Mouse (Mus musculus) urinary bladder, postnatal 25 days (tissue): ENCODE data around the gene Ttl.

ENCODE experiments used
- DNase-seq: peaks from one replicate; pipeline ENCODE4 v3.0.0; 2022; ENCODE audit warnings: low spot score

Gene Ttl

DNA sequence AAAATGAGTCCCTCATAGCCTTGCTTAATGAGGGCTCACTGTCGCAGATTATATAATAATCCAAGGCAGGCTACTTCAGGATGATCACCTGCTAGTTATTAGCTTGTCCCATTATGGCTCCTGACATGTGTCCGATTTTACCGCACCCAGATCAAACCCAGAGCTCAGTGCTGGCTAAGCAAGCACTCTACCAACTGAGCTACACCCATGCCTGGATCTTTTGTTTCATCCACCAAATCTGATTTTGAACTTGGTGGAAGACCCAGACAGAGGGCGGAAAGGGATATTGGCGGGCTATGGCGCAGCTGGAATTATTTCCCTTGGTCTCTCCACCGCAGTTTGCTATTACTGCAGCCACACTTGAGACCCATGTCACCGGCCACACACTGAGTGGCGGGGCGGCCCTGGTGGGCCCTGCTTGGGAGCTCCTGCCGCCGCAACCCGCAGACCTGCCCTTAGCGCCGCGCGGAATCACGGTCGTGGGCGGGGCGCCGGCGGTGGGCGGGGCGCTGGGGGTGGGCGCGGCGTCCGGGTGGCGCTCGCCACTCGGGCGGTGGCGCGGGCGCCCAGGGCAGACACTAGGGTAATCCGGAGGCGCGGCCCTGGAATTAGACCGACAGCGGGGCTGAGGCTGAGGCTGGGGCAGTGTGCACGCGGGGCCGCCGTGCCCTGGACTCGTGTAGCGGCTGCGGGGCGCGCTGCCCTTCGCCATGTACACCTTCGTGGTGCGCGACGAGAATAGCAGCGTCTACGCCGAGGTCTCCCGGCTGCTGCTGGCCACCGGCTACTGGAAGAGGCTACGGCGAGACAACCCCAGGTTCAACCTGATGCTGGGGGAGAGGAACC, at the start of gene Ttl:
Gene Ttl (plus strand): TSS at position 506 of the 846 bp plus-strand sequence.
- DNase-seq = peak; percentile 77

DNA sequence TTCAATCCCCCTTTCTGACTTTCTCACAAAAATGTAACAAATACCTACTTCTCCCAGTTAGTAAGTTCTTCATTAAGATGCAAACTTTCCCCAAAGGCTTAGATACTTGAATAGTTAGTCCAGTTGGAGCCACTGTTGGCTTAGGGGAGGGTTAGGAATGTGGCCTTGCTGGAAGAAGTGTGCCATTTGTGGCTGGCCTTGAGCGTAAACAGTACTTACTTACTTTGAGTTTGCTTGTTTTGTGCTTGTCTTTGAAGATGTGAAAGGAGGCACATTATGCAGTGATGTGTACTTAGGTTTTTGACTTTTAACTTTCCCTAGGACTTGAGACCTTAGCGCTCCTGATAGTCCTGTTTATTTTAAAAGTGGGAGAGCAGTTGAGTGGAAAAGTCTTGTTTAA, 45.6 kb upstream of the Ttl start:
- no peak for DNase-seq

DNA sequence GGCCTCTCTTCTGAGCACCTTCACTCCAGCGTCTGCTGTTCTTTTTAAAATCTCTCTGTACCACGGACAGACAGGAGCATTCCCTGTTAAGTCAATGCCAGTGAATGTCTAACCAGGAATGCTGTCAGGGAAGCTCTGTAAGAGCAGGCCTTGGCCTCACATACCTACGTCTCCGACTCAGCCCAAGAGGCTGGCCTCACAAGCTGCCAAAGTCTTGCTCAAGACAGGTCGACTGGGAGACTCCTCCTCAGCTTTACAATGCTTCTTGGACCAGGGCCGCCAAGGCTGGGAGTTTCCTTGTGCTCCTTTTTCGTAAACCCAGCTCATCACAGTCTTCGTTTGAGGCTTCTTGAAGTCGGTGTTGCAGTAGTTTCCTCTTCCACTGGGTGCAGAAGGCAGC, 40.9 kb upstream of the Ttl start:
- peak; percentile 8 for DNase-seq

DNA sequence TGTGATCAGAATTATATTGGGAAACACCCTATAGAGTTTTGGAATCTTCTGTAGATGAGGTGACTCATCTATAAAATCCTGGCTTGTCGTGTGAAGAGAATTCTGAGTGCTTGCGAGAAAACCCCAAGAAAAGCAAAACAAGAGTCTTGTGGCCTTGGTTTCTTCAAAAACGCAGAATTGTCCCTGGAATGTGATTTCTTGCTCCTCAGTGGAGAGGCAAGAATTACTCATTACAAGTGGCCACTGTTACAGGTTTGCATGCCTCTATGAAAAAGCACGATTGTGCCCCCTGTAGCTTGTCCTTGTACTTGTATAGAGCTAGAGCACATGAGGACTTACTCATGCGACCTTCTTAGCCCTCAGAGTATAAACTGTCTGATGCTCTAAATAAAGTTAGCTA, 30.4 kb upstream of the Ttl start:
- no peak for DNase-seq

DNA sequence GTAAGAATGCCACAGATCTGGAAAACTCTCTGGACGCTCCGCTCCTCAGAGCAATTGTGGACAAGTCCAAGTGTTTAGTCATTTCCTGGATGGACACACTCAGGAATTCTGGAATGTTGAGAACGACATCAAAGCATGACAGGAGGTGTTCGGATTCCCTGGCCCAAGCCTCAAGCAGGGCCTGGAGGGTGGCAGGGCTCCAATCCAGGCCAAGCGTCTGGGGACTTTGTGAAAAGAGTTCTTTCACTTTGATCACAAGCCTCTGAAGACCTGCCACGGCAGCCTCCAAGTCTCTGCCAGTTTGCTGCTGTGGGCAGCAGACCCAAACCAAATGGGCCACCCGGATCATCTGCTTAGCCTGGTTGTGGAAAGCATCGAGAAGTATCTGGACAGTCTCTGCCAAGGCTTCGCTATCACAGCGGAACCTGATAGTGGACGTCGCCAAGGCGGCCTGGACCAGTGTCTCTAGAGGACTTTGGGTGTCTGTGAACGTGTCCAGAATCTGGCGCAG, 27.3 kb upstream of the Ttl start:
- no peak for DNase-seq

DNA sequence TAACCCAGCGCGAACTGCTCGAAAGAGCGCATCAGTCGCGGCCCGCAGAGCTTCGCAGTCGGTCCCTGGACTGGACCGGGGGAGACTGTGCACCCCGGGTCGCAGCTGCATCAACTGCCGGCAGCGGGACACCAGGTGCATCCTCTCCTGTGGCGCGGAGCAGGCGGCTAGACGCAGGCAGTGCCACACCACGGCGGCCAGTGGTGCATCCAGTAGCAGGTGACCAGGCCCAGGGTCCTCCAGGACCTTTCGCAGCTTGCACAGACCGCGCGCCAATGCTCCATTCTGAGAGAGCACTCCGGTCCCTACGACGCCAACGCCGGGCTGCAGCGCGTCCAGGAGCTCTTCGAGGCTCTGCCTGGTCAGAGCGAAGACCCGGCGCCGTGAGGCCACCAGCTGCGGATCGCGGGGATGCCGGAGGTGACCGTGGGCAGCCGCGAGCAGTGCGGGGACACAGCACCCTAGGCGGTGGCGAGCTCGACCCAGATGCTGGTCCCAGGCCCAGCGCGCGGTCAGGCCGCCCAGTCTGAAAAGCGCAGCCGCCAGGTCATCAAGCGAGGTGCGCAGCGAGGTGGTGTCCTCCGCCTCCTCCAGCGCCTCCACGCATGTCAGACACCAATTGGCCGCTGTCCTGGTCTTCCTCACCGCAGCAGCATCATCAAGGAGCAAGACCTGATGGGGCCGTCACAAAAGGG, 26.7 kb upstream of the Ttl start:
- peak; percentile 10 for DNase-seq

DNA sequence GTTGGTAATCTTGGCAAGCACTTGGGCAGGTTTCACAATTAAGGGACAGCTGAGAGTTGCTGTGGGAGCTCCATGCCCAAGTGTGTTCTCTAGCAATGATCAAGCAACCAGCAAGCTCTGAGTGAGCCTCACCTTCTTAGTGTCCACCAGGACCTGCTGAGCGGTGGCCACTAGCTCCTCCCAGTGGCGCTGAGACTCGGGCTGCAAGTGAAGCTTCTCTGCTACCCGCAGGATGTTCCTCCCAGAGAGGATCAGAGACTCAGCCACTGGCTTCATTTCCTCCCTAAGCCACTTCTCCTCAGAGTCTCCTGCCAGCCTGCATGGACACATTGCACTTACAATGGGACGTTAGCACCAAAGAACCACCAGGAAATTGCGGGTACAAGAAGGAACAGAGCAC, 25.2 kb upstream of the Ttl start:
- DNase-seq = no peak

DNA sequence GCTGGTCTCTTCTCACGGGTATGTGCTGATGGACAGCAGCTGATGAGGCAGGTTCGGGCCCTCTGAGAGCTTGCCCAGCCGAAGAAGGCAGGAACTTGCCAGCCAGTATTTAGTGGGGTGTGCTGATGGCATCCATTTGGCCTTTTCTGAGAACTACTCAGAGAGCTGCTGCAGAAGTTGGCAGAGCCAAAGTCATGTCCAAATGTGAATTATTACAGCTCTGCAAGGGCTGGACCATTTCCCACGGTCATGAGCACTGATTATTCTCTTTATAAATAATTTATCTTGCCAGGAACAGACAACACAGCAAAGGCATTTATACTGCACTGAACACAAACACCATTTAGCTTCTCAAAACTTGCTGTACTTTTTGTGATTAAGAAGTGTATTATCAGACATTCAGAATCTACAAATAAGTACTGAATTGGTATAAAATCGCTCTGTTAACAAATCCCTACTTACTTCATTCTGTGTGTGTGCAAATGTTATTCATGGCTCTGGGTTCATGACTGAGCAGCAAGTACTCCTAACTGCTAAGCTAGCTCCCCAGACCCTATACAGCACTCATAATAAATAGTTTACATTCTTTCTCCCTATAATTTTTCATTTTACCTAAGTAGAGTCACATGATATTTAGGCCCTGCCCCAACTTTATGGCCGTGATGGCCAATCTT, 19.4 kb upstream of the Ttl start:
- no peak for DNase-seq

DNA sequence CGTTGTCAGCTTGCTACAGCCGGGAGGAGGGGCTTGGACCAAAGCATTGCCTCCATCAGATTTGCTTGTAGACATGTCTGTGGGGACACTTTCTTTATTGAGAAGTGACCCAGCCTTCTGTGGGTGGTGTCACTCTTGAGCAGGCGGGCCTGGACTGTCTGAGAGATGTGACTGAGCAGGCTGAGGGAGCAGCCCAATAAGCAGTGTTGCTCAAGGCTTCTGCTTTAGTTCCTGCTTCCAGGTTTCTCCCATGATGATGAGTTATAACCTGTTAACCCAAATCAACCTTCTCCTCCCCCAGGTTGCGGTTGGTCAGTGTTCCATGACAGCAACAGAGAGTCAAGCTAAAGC, 18.9 kb upstream of the Ttl start:
- DNase-seq = no peak

DNA sequence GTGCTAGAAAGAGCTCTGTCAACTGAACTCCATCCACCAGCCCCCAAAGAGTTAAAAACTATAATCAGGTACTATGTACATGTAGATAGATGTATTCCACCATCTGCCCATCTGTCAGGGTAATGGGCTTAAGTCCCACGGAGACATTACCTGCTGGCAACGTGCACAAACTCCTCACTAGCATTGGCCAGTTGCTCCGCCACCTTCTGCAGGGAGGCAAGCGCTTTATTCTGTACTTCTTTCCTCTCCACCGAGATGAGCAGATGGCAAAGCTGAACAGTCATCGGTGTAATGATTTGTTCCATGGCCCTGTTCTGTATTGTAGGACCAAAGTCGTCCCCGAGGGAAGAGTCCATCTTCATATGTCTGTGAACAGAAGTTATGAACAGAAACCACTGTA, 17.9 kb upstream of the Ttl start, which contains the start of gene Vinac1:
Gene Vinac1 (minus strand): TSS at position 362 of the 400 bp plus-strand sequence.
- no peak for DNase-seq

DNA sequence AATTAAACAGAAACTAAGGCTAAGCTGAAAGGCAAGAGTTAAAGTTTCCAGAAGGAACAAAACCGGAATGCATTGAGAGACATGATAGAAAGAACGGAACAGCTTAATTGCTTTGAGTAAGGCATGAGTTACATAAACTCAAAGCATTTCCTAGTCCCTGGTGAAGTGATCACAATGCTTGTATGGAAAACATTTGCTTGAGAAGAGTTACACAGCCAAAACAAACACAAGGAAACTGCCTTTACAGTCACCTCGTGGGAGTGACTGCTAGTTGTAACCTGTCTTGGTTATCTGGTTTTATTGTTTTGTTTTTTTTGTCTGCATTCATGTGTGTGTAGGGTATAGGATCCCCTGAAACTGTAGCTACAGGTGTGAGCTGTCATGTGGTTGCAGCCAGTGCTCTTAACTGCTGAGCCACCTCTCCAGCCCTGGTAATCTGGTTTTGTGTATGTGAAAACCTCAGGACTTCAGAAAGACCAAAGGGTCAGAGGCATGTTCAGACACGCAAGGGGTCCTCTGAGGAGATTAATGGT, 13.2 kb upstream of the Ttl start:
- no peak for DNase-seq

DNA sequence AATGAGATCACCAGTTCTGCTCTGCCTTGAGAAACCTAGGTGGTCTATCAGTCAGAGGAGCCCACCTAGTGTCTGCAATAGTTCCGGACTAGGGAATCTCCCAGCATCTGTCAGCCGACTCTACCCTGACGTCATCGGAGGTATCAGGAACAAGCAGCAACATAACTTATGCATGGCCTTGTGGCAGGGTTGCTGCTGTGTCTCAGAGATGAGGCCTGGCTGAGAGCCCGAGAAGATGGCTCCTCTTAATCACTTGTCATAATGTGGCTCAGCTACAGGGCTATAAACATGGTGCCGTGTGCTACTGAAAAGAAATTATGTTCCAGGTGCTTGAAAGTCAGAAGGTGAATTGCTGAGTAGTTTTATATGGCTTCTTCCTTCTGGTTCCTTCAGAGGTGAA, 10.0 kb upstream of the Ttl start:
- no peak for DNase-seq

DNA sequence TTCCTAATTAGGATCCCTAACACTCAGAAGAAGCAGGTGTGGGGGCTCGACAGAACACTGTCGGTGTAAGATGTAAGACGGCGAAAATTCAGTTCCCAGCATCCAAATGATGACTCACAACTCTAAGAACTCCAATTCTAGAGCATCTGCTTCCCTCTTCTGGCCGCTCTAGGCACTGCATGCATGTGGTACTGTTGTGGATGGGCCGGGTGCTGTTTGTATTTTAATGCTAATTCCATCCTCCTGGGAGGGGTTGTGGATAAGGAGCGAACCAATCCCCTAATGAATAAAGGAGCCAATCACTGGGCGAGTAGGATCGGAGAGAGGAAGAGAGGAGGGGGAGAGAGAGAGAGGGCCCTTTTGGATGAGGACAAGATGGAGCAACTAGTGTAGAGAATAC, 9.1 kb upstream of the Ttl start:
- DNase-seq = no peak

DNA sequence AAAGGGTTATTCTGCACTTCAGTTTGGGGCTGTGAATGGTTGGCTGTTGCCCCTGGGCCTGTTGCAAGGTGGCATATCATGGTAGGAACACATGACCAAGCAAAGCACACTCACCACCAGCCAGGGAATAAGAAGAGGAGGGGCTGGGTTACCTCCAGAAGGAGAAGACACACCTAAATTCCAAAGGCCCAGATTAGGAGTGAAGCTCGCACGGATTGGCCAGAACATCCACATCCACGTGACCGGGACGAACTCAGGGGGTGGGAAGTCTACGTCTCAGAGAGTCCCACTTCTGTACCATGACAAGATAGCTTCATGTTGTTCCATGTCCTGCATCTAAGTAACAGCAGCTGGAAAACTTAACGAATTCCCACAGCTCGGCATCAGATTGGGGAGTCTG, 8.5 kb upstream of the Ttl start:
- DNase-seq = no peak

DNA sequence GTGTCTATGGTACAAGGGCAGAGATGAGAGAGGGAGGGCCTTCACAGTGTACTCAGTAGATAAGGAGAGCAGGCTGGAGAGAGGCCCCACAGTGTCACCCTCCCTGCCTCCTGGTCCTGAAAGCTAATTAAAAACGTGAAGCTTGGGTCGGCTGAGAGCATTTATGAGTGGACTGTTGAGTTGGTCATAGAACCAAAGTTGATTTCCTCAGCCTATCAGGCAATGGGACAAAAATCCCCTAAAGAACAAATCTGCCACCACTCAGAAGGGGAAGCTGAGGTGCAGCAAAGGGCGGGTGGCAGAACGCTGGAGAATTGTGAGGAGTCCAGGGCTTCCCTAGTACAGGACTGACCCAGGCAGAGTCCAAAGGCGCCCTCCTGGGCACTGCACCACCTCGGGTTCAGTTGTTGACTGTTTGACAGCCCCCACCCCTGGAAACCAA, 7.8 kb upstream of the Ttl start:
- DNase-seq = no peak

DNA sequence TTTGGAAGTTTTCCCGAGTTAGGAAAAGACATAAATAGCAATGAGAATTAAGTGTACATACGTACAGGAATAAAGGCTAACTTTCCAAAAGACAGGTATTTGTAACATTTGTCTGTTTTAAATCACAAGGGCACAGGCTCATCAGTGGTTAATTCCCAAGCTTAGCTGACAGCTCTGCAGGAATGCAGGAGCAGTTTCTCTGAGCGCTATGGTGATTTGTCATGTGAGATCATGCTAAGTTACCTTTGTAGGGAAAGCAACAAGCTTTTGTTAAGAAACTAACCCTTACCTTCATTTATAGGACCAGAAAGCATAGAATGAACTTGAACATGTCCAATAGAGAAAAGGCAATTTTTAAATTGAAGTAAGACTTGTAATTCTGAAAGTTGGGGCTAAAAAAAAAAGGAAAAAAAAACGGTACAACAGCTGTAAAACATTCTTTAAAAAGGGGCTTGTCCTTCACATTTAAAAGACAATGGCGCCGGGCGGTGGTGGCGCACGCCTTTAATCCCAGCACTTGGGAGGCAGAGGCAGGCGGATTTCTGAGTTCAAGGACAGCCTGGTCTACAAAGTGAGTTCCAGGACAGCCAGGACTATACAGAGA, 4.2 kb upstream of the Ttl start:
- no peak for DNase-seq

DNA sequence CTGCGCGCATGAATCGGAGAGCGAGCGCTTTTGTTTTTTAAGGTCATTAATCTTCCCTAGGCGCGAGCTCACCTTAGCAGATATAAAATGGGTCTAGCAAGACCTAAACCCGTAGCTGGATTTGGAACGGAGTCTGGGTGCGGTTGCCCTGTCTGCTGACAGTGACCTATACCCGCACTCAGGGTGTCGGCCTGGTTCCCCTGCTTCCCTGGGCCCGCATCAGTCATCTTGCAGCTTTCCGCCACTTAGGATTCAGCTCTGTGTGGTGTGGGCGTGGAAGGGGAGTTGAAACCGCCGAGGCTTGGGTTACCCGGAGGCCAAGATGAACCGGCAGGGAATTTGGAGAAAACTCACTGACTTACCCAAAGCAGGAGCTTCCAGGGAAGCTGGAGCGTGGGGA, 584 bp downstream of the Ttl start:
- peak; percentile 40 for DNase-seq

DNA sequence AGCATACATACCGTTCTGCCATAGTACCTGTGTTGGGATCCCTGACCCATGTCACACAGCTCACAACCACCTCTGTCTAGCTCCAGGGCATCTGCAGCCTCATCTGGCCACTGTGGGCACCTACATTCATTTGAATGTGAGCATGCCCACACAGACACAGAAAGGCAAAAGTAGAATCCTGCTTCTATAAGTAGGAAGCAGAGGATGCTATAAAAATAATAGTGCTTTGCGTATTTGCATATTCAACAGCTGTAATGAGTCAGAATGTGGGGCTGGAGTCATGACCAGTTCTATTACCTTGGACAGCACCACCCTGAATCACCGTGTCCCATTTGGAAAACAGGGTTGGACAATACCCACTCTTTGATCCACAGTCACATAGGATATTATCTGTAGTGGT, 4.6 kb downstream of the Ttl start:
- no peak for DNase-seq

DNA sequence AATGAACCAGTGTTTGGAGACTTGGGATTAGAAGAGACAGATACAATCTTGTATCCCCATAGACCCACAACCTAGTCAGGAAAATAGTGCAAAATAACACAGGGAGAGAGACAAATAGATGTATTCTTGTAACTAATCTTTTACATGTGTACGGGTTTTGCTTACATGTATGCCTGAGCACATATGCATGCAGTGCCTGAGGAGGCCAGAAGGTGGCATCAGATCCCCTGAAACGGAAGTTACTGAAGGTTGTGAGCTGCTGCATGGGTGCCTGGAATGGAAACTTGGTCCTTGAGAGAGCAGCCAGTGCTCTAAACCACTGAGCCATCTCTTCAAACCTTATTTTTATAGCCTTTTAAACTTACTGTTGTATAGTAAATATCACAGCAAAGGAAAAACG, 12.6 kb downstream of the Ttl start:
- no peak for DNase-seq

DNA sequence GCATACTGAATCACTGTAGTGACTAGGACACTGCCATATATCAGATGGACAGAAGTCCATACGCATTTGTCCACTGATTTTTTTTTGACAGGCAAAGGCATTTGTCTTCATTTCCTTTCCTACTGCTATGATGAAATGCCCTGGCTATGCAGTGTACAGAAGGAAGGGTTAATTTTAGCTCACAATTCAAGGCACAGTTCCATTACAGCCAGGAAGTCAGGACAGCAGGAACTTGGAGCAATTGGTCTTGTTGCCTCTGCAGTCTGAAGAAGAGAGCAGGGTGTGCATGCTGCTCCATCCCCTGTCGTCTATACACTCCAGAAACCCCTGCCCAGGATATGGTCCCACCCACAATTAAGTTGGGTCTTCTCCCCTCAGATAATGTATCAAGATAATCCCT, 13.5 kb downstream of the Ttl start:
- no peak for DNase-seq

DNA sequence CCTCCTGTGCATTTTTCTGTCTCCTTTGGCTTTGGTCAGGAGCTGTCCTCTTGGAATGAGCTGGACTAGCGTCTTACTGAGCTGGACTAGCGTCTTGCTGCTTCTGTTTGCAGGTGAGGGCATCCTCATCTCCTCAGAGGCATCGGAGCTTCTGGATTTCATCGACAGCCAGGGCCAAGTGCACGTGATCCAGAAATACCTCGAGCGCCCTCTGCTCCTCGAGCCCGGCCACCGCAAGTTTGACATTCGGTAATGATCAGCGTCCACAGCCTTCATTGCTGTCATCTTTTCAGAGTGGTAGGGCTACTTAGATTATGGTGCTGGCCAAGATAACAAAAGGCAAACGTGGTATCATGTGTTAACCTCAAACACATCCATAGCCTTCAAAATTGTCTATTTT, 15.4 kb downstream of the Ttl start:
- DNase-seq = no peak

DNA sequence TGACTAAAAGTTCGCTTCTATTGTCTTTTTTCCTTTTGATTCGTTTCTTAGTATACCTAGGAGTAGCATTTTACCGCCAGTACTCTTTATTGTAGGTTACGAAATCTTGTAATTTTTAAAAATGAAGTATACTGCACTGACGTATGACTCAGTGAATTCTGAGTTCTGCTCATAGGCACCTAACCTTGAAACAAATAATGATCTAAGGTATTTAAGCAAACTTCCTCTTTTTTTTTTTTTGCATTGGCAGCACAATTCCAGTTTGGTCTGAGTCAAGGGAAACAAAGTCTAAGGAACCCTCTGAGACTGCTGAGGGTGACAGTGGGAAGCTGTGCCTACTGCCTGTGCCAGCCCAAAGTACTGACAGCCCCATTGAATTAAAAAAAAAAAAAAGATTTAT, 17.8 kb downstream of the Ttl start:
- no peak for DNase-seq
